Mouse (Mus musculus) heart, embryonic 16.5 days (tissue): Measurements from ENCODE around the gene Plin2. TPM values are rescaled to one million over a fixed set of nuclear protein-coding genes. Genes with fewer than 3 reads are reported as not detected.
A peak's percentile ranks its signal among the peaks of the same experiment; 100 is the strongest.
"Not testable (repeated sequence)": the region's sequence is repeated elsewhere in the genome, so short reads cannot be mapped to it uniquely, and the experiment has no call there.

Experiments used
- ATAC-seq: fragments of 200-750 bp; cut with Nextera tagmentation; replicated peaks from 2 replicates; pipeline ENCODE4 v1.8.0; 2017; ENCODE audit warnings: moderate number of reproducible peaks; ENCODE audit not compliant: insufficient read depth, low FRiP score; ENCODE audit errors: extremely low read depth
- H3K27ac ChIP-seq: fragments of 300-500 bp; sonication (generic); 2 replicates; pipeline ENCODE4 v1.5.1; 2014; ENCODE audit warnings: mild to moderate bottlenecking, low read length, control low read depth, moderate library complexity
- H3K27me3 ChIP-seq: fragments of 300-500 bp; sonication (generic); 2 replicates; pipeline ENCODE4 v1.6.1; 2014; ENCODE audit warnings: low read length, mixed read lengths; ENCODE audit not compliant: control insufficient read depth, insufficient read depth
- H3K36me3 ChIP-seq: fragments of 300-500 bp; sonication (generic); 2 replicates; pipeline ENCODE4 v1.6.1; 2014; ENCODE audit not compliant: control insufficient read depth, insufficient read depth
- H3K4me1 ChIP-seq: fragments of 300-500 bp; sonication (generic); 2 replicates; pipeline ENCODE4 v1.6.1; 2014; ENCODE audit warnings: low read length, mixed read lengths; ENCODE audit not compliant: control insufficient read depth, insufficient read depth
- H3K4me2 ChIP-seq: fragments of 300-500 bp; sonication (generic); 2 replicates; pipeline ENCODE4 v1.6.1; 2014; ENCODE audit warnings: low read depth, mild to moderate bottlenecking, control low read depth, low read length
- H3K4me3 ChIP-seq: fragments of 300-500 bp; sonication (generic); 2 replicates; pipeline ENCODE4 v1.5.1; 2014; ENCODE audit warnings: mild to moderate bottlenecking, control low read depth, low read length
- H3K9ac ChIP-seq: fragments of 300-500 bp; sonication (generic); 2 replicates; pipeline ENCODE4 v1.6.1; 2014; ENCODE audit warnings: low read length, control low read depth
- H3K9me3 ChIP-seq: fragments of 300-500 bp; sonication (generic); replicated peaks from 2 replicates; pipeline ENCODE4 v1.6.1; 2016; ENCODE audit warnings: low read length; ENCODE audit not compliant: control insufficient read depth
- WGBS: fragments of 180-500 bp; shearing (Covaris S2); extraction: QIAGEN DNeasy Blood & Tissue Kit; methylation state at CpG from one replicate; pipeline ENCODE4 v1.1.7; 2014; 5-methylcytosine and 5-hydroxymethylcytosine counted together
- polyA plus RNA-seq: library from polyadenylated mRNA; unstranded; fragments of >200 nt; fragmentation: Nextera tagmentation; extraction: Ambion mirVana; gene quantifications from 2 replicates; pipeline ENCODE4 v1.2.1, GENCODE M21; 2015

Plin2 gene
- polyA plus RNA-seq, 1 experiment from 2014 or later, result 79.3 TPM

GRCm38 (mm10) chr4:86657176-86657575 is 12.7 kb downstream of the Plin2 start:
- peak; percentile 79 for ATAC-seq

GRCm38 (mm10) chr4:86656410-86656809 is 13.4 kb downstream of the Plin2 start:
- H3K9ac ChIP-seq, H3K9me3 ChIP-seq, H3K4me2 ChIP-seq, H3K4me3 ChIP-seq, H3K27me3 ChIP-seq, ATAC-seq: not testable (repeated sequence)
- H3K4me1 ChIP-seq, result peaks cover 11% of the 10 kb centered on the region
- 90% methylated on average over 8 of the region's 8 CpGs for WGBS
- H3K36me3 ChIP-seq, result peaks cover 36% of the 10 kb centered on the region
- H3K27ac ChIP-seq, result peak overlapping the region; percentile 80; the same call in 1 of the 2 replicates

More at GRCm38 (mm10) chr4:86657176-86657575, 12.7 kb downstream of the Plin2 start:
- Histone ChIP-seq H3K4me3 (no peak overlapping the region), H3K9me3 (no peaks in the 10 kb centered on the region), H3K4me2 (no peak overlapping the region), H3K4me1 (peaks cover 11% of the 10 kb centered on the region), H3K27ac (peak overlapping the region; percentile 80), H3K36me3 (peaks cover 43% of the 10 kb centered on the region), H3K27me3 (no peaks in the 10 kb centered on the region), H3K9ac (no peak overlapping the region)
- WGBS, result 55% methylated on average over 12 of the region's 12 CpGs

GRCm38 (mm10) chr4:86651686-86652384 is 18.0 kb downstream of the Plin2 start:
- Histone ChIP-seq H3K4me3 (no peak overlapping the region), H3K27ac (no peak overlapping the region), H3K36me3 (peaks cover 2% of the 10 kb centered on the region; the same call in 1 of the 2 replicates), H3K27me3 (no peaks in the 10 kb centered on the region), H3K4me2 (no peak overlapping the region), H3K9me3 (no peaks in the 10 kb centered on the region), H3K9ac (no peak overlapping the region), H3K4me1 (peaks cover 2% of the 10 kb centered on the region)
- WGBS, result 67% methylated on average over 10 of the region's 10 CpGs
- no peak for ATAC-seq

- not testable (repeated sequence) for ATAC-seq, H3K9ac ChIP-seq, H3K4me1 ChIP-seq, H3K9me3 ChIP-seq, H3K36me3 ChIP-seq, H3K27me3 ChIP-seq, H3K4me2 ChIP-seq, H3K4me3 ChIP-seq, H3K27ac ChIP-seq
- WGBS, result 84% methylated on average over 9 of the region's 13 CpGs
Measured at GRCm38 (mm10) chr4:86648394-86648793, 21.5 kb downstream of the Plin2 start.

- ATAC-seq, H3K9ac ChIP-seq, H3K4me1 ChIP-seq, H3K36me3 ChIP-seq, H3K27ac ChIP-seq, H3K27me3 ChIP-seq, H3K9me3 ChIP-seq, H3K4me3 ChIP-seq: not testable (repeated sequence)
- 54% methylated on average over 9 of the region's 9 CpGs for WGBS
- H3K4me2 ChIP-seq, result peak overlapping the region; percentile 32
Measured at GRCm38 (mm10) chr4:86637561-86637960, 32.3 kb downstream of the Plin2 start.

GRCm38 (mm10) chr4:86634873-86635272 is 35.0 kb downstream of the Plin2 start:
- not testable (repeated sequence) for H3K9me3 ChIP-seq, H3K36me3 ChIP-seq, H3K9ac ChIP-seq, H3K4me1 ChIP-seq, H3K27ac ChIP-seq, H3K27me3 ChIP-seq, H3K4me3 ChIP-seq, H3K4me2 ChIP-seq, ATAC-seq

GRCm38 (mm10) chr4:86634312-86634711 is 35.5 kb downstream of the Plin2 start:
- H3K4me2 ChIP-seq, H3K27me3 ChIP-seq, H3K9ac ChIP-seq, H3K4me3 ChIP-seq, H3K27ac ChIP-seq, H3K4me1 ChIP-seq, H3K9me3 ChIP-seq, H3K36me3 ChIP-seq, ATAC-seq: not testable (repeated sequence)

- 78% methylated on average over 4 of the region's 5 CpGs for WGBS
- not testable (repeated sequence) for H3K9me3 ChIP-seq, H3K36me3 ChIP-seq, H3K27ac ChIP-seq, ATAC-seq, H3K27me3 ChIP-seq, H3K4me3 ChIP-seq, H3K4me2 ChIP-seq, H3K9ac ChIP-seq, H3K4me1 ChIP-seq
Measured at GRCm38 (mm10) chr4:86632556-86632955, 37.3 kb downstream of the Plin2 start.

- Histone ChIP-seq H3K27ac (no peak overlapping the region), H3K9me3 (no peaks in the 10 kb centered on the region), H3K27me3 (no peaks in the 10 kb centered on the region), H3K9ac (no peak overlapping the region), H3K36me3 (no peaks in the 10 kb centered on the region), H3K4me1 (no peaks in the 10 kb centered on the region), H3K4me2 (no peak overlapping the region), H3K4me3 (no peak overlapping the region)
- ATAC-seq, result no peak
- 71% methylated on average over 4 of the region's 4 CpGs for WGBS
Measured at GRCm38 (mm10) chr4:86631831-86632230, 38.0 kb downstream of the Plin2 start.
